Mouse (Mus musculus): ENCODE measurements at regions not wholly inside any gene's neighbourhood (a gene's known extent, or its start where the extent isn't known, plus 50 kb on each side); places are given as distances from the start of the nearest gene placed in this dataset.

DNA sequence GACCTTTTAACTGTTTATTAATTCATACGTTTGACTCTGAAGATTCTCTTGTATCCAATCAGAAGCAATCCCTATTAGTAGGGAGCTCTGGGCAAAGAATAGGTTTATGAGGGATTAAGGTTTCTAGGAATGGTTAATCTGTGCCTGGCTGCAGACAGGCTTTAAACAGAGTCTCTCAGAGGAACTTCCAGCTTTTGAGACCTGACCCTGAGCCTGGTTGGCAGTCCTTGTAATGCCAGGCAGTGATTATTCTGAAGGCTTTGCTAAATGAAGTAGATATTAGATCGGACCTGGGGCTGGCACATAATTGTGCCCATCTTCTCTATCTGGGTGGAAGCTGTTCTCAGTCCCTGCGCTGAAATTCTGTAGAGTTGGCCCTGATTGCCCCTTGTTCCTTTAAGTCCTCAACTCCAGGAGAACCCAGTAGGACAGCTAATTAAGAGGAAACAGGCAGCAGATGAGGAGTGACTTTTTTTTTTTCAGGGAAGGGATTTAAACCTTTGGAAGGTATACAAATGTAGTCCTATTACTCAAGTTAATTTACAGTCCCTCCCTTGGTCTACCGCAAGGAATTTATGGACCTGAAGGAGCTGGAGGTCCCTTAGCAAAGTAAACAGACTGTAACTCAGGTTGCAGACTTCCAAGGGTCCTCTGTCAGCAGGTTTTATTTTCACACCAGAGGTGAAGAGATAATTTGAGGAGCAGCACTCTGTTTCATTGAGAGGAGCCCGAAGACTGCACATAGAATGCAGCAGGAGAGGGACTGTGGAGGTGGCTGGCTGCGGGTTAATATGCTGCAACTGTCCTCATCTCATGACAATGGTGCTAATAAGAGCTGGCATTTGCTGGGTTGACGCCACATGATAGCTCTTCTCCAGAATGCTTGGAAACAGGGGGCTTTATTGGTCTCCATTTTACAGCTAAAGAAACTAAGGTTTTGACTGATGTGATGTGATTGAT, 595.7 kb downstream of the Bcl11a start:
- intact Hi-C loops (cut with DNase I), result no loop called here
- DNase-seq, result peak; percentile 28

DNA sequence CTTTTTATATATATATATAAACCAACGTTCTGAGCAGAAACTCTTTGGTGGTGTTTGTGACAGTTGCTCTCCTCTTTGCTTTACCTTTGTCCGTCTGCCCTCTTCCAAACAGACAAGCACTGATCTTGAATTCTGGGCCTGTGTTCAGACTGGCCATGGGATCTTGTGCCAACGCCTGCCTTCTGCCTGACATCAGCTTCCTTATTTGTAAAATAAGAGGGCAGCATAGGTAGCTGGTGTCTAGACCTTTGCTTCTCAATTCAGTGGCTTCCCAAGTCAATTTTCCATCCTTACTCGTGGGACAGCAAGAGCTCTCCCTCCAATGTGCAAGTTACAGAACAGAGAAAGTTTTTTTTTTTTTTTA, 596.3 kb downstream of the Bcl11a start:
- intact Hi-C loops (cut with DNase I), result no loop called here
- no peak for DNase-seq

DNA sequence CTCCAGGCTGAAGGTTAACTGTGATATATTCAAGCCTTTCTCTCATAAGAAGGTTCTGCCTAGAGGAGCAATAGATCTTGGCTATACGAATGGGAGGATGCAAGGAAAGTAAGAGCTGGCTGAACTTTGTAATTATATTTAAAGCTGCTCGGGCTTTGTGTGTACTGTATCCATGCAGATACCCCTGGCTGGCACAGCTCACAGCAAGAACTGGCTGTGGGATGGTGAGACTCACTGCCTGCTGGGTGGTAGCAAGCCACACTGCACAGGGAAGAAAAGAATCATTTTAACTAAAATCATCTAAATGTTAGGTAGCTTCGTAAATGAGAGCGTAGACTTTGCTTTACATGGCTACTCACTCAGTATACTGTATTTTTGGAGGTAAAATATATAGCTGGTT, 599.2 kb downstream of the Bcl11a start:
- no peak for DNase-seq
- intact Hi-C loops (cut with DNase I), result no loop called here

DNA sequence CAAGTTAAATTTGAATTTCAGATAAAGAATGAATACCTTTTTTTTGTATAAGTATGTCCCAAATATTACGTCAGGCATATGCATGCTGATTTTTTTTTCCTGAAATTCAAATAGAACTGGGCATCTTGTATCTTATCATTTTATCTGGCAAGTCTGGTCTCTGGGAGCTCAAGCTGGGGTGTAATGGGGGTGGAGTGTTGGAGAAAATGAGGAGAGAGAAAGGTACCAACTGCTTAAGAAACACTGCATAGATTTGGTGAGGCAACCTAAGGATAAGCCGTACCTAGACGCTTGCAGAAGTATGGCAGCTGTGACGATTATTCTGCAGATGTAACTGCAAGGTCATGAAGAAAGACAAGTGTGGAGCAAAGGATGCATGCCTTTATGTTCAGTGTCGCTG, 601.7 kb downstream of the Bcl11a start:
- intact Hi-C loops (cut with DNase I), result no loop called here
- no peak for DNase-seq

DNA sequence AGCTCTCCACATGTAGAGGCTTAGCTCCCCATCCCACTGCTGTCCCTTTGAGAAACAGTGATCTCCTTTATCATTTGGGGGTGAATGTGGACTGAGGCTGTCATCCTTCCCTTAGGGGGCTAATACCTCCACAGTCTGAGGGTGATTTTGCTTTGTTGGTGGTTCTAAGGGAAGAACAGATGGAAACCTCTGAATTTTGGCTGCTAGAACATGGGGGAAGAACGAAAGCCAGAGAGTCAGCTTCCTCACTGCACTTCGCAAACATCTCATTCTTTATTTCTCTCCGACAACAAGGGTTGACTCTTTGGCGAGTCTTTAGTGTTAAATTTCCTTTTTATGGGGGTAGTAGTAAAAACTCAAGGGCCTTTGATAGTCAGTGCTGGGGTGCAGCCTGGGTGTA, 604.6 kb downstream of the Bcl11a start:
- intact Hi-C loops (cut with DNase I), result no loop called here

DNA sequence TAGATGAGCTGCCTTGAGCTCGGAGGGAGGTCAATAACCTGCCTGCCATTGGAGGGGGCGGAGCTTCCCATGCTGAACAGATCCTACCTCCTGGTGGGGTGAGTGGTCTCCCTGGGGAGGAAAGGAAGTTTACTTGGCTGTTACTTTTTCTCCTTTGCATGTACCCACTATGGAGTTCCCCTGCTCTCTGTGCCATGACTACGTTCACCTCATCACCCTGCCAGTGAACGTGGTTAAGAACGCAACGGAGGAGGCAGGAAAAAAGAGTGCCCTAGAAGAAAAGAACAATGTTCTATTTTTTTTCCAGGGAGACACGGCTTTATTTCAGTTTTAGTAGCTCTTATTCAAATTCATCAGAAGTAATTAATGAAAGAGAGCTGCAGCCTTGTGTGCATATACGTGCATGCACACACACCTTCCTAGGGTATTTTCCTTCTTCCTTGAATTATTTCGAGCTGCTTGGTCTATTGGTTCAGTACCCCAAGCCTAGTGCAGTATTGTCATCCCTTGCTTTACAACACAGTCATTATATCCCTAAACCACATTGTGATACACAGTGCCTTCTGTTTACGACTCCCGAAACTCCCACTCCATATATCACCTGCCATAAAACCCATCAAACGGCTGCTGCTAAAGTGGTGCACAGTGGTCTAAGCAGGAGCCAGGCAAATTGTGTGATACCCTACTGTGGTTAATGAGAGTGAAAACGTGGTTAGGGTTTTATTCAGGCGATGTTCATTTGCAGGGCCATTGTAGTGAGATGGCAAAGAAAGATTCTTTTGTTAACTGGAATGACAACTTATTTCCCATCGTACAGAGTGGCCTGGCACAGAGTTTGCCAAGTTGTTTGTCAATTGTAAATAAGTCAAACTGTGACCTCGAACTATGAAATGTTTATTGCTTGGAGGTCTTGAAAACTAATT, 608.0 kb downstream of the Bcl11a start:
- intact Hi-C loops (cut with DNase I), result no loop called here
- DNase-seq, result no peak

More for the DNA sequence above, 604.6 kb downstream of the Bcl11a start:
- DNase-seq, result no peak

DNA sequence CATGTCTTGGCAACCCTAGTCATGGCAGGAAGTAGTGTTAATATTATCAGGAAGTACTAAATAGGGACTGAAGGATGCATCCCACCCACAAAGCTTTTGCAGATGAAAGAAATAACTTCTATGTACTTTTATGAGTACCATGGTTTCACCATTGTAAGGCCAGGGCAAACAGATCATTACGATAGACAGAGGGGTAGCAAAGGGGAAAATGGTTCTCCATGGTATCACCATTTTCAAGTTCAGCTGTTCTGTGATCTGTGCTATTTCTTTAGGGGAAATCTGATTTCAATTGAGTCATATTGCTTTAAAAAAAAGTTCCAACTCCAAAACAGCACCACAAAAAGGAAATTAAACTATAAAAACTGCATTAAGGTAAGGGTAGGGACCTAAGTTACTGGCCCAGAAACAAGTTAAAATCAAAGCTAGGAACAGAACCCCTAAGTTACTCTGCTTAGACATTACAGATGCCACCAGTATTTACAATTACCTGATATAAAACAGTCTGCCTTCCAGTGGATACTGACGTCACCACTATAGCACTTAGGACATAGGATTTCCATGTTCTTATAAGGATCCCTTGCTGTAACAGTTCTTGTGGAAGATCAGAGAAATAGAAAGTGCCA, 610.4 kb downstream of the Bcl11a start:
- intact Hi-C loops (cut with DNase I), result no loop called here
- DNase-seq, result no peak

DNA sequence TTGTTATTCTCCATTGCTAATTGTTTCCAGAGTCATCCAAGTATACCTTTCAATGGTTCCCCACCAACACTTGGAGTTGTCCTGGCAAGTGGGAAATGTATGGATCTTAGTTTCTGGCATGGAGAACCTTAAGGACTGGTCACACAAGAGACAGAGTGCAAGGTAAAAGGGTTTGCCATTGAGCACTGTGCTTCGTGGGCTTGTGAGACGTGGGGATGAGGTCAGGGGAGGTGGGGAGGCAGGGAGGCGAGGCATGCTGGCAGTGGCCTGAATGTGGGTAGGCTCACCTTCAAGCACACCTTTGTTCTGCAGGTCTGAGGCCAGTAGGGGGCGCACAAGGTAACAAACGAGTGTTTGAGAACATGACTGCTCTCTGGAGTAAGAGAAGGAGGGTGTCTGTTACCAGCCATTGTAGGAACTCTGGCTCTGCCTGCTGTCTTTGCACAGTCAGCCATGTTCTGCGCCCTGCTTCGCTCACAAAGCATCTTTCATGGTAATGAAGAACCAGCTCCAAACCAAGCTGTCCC, 612.0 kb downstream of the Bcl11a start:
- intact Hi-C loops (cut with DNase I), result no loop called here
- peak; percentile 46 for DNase-seq

DNA sequence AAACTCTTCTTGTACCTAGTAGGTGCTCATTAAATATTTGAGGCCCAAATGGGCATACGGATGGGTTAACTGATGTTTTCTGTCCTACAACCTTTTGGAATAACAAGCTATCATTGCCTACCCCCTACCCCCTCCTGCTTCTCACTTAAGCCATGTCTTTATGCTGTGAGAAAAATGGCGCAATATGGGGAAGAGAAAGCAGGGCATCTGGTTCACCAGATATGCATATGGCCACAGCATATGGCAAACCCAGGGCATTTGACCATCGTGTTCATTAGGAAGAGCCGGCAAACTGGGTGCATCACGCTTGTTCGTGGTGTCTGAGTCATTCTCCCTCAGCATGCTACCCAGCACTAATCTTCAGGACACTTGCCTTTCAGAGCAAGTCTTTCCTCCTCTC, 616.1 kb downstream of the Bcl11a start:
- DNase-seq, result no peak
- intact Hi-C loops (cut with DNase I), result no loop called here

DNA sequence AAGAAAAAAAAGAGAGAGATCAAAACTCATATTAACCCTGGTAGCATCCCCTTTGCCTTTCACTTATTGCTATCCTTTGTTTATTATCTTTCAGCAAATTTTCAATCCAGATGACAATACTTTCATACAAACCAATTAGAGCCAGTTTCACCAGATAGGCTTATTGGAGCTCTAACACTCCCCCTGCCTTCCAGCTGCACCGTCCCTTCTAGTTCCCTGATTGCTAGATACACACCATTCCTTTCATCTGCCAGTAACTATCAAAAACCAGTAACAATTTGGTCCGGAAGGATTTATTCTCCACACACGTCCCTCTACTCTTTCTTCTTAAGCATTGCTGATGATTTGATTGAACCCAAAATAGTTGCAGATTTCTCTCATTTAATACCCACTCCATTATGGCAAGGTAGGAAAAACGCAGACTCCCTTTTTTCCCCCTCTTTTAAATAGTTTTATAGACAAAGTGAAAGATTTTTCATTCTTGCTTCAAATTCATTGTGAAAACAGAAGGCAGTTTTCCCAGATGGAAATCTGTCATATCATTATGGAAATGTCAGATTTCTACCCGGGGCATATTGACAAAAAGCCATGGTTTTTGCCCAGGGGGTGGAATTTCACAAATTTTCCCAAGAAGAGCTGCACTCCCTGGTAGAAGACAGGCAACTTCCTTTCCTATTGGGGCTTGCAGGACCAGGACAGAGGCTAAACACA, 617.3 kb downstream of the Bcl11a start:
- DNase-seq, result no peak
- intact Hi-C loops (cut with DNase I), result no loop called here

DNA sequence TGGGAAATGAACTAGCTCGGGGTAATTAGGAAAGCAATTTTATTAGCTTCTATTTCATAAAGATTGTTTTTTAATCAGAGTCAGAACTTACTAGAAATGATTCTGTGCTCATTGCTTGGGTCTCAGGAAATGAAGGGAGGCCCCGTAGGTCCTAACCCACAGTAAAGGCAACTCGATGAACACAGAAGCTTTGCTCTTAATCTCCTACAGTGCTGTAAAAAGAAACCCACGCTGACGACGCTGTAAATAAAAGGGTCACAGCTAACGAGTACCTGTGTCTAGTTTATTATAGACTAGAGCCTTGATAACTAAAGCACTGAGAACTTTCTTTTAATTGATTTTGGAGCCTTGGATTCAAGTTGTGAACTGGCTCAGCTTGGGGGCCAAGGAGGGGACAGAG, 618.7 kb downstream of the Bcl11a start:
- no peak for DNase-seq
- intact Hi-C loops (cut with DNase I), result no loop called here

DNA sequence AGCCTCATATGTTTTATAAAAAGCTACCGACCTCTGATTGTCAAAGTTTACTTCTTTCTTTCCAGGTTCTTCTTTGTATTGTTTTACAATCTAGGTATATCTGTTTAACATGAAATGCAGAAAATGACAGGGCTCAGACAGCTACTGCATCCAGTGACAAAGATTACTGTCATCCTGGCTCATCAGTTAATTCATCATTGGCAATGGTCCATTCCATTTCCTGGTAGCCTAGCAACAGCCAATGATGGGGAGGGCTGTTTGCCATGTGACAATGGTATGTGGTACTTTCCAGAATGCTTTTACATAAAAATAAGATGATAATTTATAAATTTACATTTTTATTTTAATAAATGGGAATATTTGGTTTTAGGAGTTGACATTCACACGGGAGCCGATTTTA, 630.9 kb downstream of the Bcl11a start:
- peak; percentile 8 for DNase-seq

DNA sequence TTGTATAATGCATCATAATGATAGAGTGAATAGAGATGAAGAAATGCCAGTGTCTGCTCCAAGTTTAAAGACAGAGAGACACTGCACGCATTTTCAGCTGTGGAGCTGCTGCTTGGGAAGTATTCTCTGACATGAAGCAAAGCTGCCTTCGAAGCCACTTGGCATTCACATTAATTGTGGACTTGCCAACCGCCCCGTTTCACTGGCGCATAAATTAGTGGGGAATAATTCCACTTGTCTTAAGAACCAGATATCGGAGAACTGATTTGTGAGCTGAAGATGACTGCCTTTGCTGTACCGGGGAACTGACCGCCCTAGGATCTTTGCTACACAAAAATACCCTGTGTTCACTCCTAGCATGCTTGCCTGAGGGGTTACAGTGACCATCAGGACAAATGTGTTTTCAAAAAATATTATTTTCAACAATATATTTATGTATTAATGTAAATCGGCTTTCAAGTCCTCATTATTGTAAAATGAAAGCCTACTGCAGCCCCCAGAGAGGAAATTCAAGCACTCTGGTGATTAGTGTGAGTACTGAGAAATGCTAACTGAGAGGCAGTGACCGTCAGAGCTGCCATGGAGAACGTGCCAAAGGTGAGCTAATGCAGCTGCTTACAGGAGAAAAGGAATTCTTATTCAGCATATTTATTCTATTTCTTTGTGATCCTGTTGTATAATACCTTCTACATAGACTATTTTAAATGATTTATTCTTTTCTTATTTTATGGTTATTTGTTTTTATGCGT, 638.9 kb downstream of the Bcl11a start:
- intact Hi-C loops (cut with DNase I), result loop anchor here (10.0 kb wide), 1 partner anchor 622 kb away; no protein-coding TSS in a partner anchor
- DNase-seq, result peak; percentile 31

More for the DNA sequence above, 630.9 kb downstream of the Bcl11a start:
- intact Hi-C loops (cut with DNase I), result no loop called here

DNA sequence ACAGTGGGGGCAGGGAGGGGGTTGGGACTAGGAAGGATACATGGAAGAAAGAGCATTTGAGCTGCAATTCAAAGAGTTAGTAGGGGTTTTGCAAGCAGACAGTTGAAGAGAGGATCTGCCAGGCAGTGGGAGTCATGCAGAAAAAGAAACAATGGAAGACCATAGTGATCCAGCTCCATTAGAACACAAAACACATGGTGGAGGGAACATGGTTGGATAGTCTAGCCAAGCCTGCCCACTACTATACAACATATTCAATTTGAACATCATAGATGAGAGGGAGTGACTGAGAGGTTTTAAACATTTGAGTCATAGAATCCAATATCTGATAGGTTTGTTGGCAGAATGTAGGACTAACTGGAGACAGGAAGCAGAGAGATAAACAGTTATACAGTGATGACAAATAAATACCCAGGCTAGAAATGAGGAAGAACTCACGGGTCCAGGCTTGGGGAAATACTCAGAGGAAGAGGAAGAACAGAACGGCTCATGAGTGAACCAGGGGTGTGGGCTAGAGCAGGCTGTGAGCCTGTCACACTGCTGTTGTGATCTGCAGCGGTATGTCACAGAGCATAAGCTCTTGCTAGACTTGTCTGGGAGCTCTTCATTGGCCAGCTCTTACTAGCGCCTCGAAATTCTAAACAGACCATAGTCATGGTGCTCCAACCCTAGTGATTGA, 646.5 kb downstream of the Bcl11a start:
- intact Hi-C loops (cut with DNase I), result no loop called here
- DNase-seq, result no peak

DNA sequence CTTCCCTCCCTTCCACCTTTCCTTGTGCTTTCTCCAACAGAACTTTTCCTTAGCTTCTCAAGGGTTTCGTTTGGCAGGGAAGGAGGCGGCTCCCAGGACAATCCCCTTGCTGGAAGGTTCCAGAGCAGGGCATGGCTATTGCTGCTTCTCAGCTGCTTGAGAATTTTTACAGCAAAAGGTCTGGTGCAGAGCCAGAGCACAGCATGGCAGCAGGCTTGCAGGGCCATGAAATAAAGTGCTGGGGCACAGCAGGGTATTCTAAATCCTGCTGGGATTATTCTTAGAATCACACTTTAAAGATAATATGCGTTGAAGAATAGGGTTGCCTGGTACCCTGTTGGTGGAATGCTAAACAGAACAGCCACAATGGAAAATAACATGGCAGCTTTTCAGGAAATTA, 648.5 kb downstream of the Bcl11a start:
- DNase-seq, result peak; percentile 29
- intact Hi-C loops (cut with DNase I), result no loop called here

DNA sequence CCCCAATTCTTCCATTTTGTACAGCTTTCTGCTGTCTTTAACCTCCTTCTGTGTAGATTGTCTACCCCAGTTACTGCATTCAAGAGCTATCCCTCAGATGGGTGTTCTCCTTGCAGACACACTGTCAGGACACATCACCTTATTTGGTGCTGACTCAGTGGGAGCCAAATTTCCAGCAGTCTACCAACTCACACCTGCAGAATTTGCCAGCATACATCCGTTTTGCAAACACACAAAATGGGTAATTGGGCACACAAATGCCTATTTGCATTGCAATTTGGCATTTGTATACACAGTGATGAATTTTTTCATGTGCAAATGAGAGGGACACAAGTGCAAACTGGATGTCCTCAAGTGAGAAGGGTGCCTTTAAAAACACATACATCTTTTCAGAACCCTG, 649.5 kb downstream of the Bcl11a start:
- no peak for DNase-seq
- intact Hi-C loops (cut with DNase I), result no loop called here

DNA sequence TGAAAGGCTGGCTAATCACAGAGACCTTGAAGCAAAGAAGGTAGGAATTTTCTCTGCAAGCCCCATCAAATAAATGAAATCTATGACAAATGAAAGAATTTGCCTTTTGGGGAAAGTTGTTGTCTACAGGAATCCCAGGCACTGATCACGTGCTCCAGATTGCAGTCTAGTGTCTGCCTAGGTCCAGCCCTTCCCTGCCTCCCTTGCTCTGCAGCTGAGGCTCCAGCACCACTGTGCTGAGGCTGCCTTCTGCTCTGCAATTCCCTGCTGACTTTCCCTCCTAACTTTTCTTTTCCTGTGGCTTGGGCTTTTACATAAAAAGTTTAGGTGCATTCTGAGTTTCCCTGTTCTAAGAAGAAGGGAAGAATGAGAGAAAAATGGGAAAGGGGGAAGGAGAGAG, 653.6 kb downstream of the Bcl11a start:
- DNase-seq, result no peak
- intact Hi-C loops (cut with DNase I), result no loop called here

DNA sequence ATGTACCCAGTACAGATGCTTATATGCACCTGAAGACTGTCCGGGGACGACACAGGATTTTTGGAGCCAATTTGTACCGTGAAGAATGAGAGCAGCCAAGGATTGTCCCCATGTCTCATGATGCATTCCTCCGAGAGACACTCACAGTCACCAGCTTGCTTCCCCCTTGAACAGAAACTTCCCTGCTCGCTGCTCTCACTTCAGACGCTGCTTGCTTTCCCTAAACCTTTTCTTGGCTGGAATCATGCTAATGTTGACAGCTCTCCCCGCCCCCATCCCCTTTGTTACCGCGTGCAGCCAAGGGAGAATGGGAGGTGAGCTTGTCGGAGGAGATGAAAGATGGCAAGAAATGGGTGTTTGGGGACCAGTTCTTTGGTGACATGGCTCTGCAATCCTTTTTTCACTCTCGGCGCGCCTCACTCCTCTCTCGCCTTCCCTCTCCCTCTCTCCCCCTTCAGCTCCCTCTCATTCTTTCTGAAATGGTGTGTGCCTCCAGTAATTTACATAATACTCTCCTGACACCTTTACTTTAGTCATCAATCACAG, 661.9 kb downstream of the Bcl11a start:
- intact Hi-C loops (cut with DNase I), result no loop called here
- DNase-seq, result no peak

DNA sequence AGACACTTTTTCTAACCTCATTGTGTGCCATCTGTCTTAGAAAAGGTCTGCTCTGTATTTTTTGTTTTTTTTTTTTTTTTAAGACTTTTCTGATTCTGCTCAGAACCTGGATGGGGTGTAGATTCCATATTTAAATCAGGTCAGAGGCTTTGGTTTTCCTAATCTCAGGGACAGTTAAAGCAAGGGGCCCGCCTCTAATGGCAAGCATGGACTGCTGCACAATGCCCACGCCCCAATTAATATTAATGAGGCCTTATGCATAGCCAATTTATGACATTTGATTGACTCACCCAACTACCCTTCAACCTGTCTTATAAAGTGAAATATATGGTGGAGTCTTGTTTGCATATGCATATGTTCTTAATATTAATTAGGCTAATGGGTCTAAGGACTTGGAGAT, 662.6 kb downstream of the Bcl11a start:
- intact Hi-C loops (cut with DNase I), result no loop called here
- DNase-seq, result no peak

Measured in left cerebral cortex, postnatal 4 days (tissue).